Mouse (Mus musculus): Measurements from ENCODE around the gene Atp1b2. TPM values are rescaled to one million over a fixed set of nuclear protein-coding genes. Genes with fewer than 3 reads are reported as not detected.
A peak's percentile ranks its signal among the peaks of the same experiment; 100 is the strongest.

Atp1b2 gene
- polyA plus RNA-seq, 1 experiment = 23.5 TPM

GRCm38 (mm10) chr11:69608525-69608924, 2.8 kb upstream of the Atp1b2 start:
- DNase-seq (ENCODE audit: low spot score) = no peak

GRCm38 (mm10) chr11:69606832-69607231, 1.1 kb upstream of the Atp1b2 start:
- no peak for DNase-seq (ENCODE audit: low spot score)

- DNase-seq (ENCODE audit: low spot score) = no peak
Measured at GRCm38 (mm10) chr11:69606491-69606795, 701 bp upstream of the Atp1b2 start.

GRCm38 (mm10) chr11:69604795-69605664, 712 bp downstream of the Atp1b2 start:
- no peak for DNase-seq (ENCODE audit: low spot score)

GRCm38 (mm10) chr11:69604347-69604746, 1.4 kb downstream of the Atp1b2 start:
- DNase-seq (ENCODE audit: low spot score) = no peak

- DNase-seq (ENCODE audit: low spot score) = no peak
Measured at GRCm38 (mm10) chr11:69603516-69603915, 2.2 kb downstream of the Atp1b2 start.

GRCm38 (mm10) chr11:69601768-69602167, 4.0 kb downstream of the Atp1b2 start:
- DNase-seq (ENCODE audit: low spot score) = no peak

- DNase-seq (ENCODE audit: low spot score) = no peak
Measured at GRCm38 (mm10) chr11:69600098-69600497, 5.6 kb downstream of the Atp1b2 start.

- no peak for DNase-seq (ENCODE audit: low spot score)
Measured at GRCm38 (mm10) chr11:69599436-69599835, 6.3 kb downstream of the Atp1b2 start.

- no peak for DNase-seq (ENCODE audit: low spot score)
Measured at GRCm38 (mm10) chr11:69594853-69595252, 10.9 kb downstream of the Atp1b2 start.

- DNase-seq (ENCODE audit: low spot score) = no peak
Measured at GRCm38 (mm10) chr11:69592799-69593198, 12.9 kb downstream of the Atp1b2 start.

GRCm38 (mm10) chr11:69591899-69592637, 13.7 kb downstream of the Atp1b2 start:
- DNase-seq (ENCODE audit: low spot score) = no peak

- no peak for DNase-seq (ENCODE audit: low spot score)
Measured at GRCm38 (mm10) chr11:69591424-69591823, 14.3 kb downstream of the Atp1b2 start.

- no peak for DNase-seq (ENCODE audit: low spot score)
Measured at GRCm38 (mm10) chr11:69590622-69591021, 15.1 kb downstream of the Atp1b2 start.

- DNase-seq (ENCODE audit: low spot score) = no peak
Measured at GRCm38 (mm10) chr11:69589207-69589834, 16.4 kb downstream of the Atp1b2 start.

GRCm38 (mm10) chr11:69585718-69586325, 19.9 kb downstream of the Atp1b2 start:
- DNase-seq (ENCODE audit: low spot score) = no peak

GRCm38 (mm10) chr11:69584937-69585336, 20.8 kb downstream of the Atp1b2 start:
- no peak for DNase-seq (ENCODE audit: low spot score)

- no peak for DNase-seq (ENCODE audit: low spot score)
Measured at GRCm38 (mm10) chr11:69584008-69584407, 21.7 kb downstream of the Atp1b2 start.

GRCm38 (mm10) chr11:69582230-69582805, 23.4 kb downstream of the Atp1b2 start:
- DNase-seq (ENCODE audit: low spot score) = no peak

GRCm38 (mm10) chr11:69581814-69582213, 23.9 kb downstream of the Atp1b2 start:
- no peak for DNase-seq (ENCODE audit: low spot score)

GRCm38 (mm10) chr11:69581147-69581688, 24.5 kb downstream of the Atp1b2 start:
- peak; percentile 73 for DNase-seq (ENCODE audit: low spot score)
